Mouse (Mus musculus) macrophage (primary cell): ENCODE results near the gene Ipo7. TPM values are rescaled to one million over a fixed set of nuclear protein-coding genes. Genes with fewer than 3 reads are reported as not detected.

Experiments
- H3K27ac ChIP-seq: fragments of 350-480 bp; formaldehyde crosslinking; 2 replicates; pipeline ENCODE4 v1.9.0; 2021
- H3K36me3 ChIP-seq: fragments of 350-480 bp; formaldehyde crosslinking; 2 replicates; pipeline ENCODE4 v1.9.0; 2021; ENCODE audit errors: inconsistent target
- H3K4me3 ChIP-seq: fragments of 350-480 bp; formaldehyde crosslinking; 2 replicates; pipeline ENCODE4 v1.9.0; 2021; ENCODE audit errors: inconsistent target
- H3K79me2 ChIP-seq: fragments of 350-480 bp; formaldehyde crosslinking; 2 replicates; pipeline ENCODE4 v1.9.0; 2021; ENCODE audit errors: inconsistent target
- WGBS: methylation state at CpG from one replicate; pipeline ENCODE4 v1.1.7; 2026; ENCODE audit warnings: inconsistent platforms; ENCODE audit not compliant: missing documents; 5-methylcytosine and 5-hydroxymethylcytosine counted together
- polyA plus RNA-seq: library from polyadenylated mRNA; stranded (reverse); fragments of 250-400 nt; gene quantifications from 3 replicates; pipeline ENCODE4 v1.2.4, GENCODE M21; 2018; ENCODE audit warnings: inconsistent platforms

The Ipo7 gene
- polyA plus RNA-seq, 1 experiment from 2014 or later, result 47.9 TPM

DNA sequence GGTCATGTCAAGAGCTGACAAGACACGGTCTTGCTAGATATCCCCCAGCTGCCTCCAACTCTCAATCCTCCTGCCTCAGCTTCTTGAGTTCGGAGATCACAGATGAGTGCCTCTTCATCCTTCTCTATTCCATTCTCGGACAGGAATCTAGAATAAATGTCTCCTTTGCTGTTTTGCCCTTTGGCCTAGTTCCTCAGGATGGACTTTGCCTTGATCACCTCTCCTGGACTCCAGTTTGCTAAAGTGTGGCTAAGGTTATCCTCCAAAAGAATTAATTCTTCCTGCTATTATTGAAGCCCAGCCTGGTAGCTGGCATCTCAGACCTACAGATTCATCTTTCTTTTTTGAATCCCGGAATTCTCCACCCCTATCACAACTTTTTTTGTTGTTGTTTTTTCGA, 87.0 kb downstream of the Ipo7 start:
- no peak overlapping the region for H3K4me3 ChIP-seq
- no peaks in the 10 kb centered on the region for H3K36me3 ChIP-seq
- no peak overlapping the region for H3K27ac ChIP-seq
- no peaks in the 10 kb centered on the region for H3K79me2 ChIP-seq
- whole genome bisulfite sequencing, result 95% methylated on average over 5 of the region's 5 CpGs

Other genes starting within 250 kb of the Ipo7 start
- gene Nrip3, start 236.2 kb upstream of the Ipo7 start, polyA plus RNA-seq, result not detected in 3 replicates
- not detected in 3 replicates for gene Scube2, start 152.6 kb upstream of the Ipo7 start, polyA plus RNA-seq
- 50.8 to 79.4 TPM (median 79.0 TPM) in 3 replicates for gene Dennd5a, start 57.8 kb upstream of the Ipo7 start, polyA plus RNA-seq
- gene Tmem41b, start 31.3 kb upstream of the Ipo7 start, polyA plus RNA-seq, result 49.5 to 57.5 TPM (median 51.3 TPM) in 3 replicates
- gene Zfp143, start 42.9 kb downstream of the Ipo7 start, polyA plus RNA-seq, result 9.7 to 17.2 TPM (median 11.3 TPM) in 3 replicates
- 6.0 to 21.4 TPM (median 10.7 TPM) in 3 replicates for gene Wee1, start 103.8 kb downstream of the Ipo7 start, polyA plus RNA-seq
- 47.8 to 56.9 TPM (median 50.1 TPM) in 3 replicates for gene Swap70, start 203.4 kb downstream of the Ipo7 start, polyA plus RNA-seq